Mouse (Mus musculus) forebrain, embryonic 14.5 days (tissue): Measurements from ENCODE around the gene Slc16a9. TPM values are rescaled to one million over a fixed set of nuclear protein-coding genes. Genes with fewer than 3 reads are reported as not detected.

ENCODE experiments used
- ATAC-seq: fragments of 200-750 bp; cut with Nextera tagmentation; 2 replicates; pipeline ENCODE4 v1.8.0; 2017; ENCODE audit warnings: mild to moderate bottlenecking, moderate library complexity
- DNase-seq: peaks from one replicate; pipeline ENCODE4 v3.0.0-alpha.2; 2015; ENCODE audit warnings: low spot score
- H3K27ac ChIP-seq: fragments of 300-500 bp; sonication (generic); 2 replicates; pipeline ENCODE4 v1.5.1; 2014; ENCODE audit warnings: low read depth, mild to moderate bottlenecking, control low read depth, low read length, moderate library complexity
- H3K27me3 ChIP-seq: fragments of 300-500 bp; sonication (generic); replicated peaks from 2 replicates; pipeline ENCODE4 v1.6.1; 2014; ENCODE audit warnings: low read length, control low read depth, mixed read lengths; ENCODE audit not compliant: control insufficient read depth, insufficient read depth
- H3K36me3 ChIP-seq: fragments of 300-500 bp; sonication (generic); 2 replicates; pipeline ENCODE4 v1.6.1; 2014; ENCODE audit warnings: low read length, control low read depth; ENCODE audit not compliant: control insufficient read depth, insufficient read depth
- H3K4me1 ChIP-seq: fragments of 300-500 bp; sonication (generic); 2 replicates; pipeline ENCODE4 v1.6.1; 2014; ENCODE audit warnings: antibody characterized with exemption, low read length, control low read depth; ENCODE audit not compliant: control insufficient read depth, insufficient read depth
- H3K4me2 ChIP-seq: fragments of 300-500 bp; sonication (generic); 2 replicates; pipeline ENCODE4 v1.6.1; 2014; ENCODE audit warnings: mild to moderate bottlenecking, control low read depth, low read length
- H3K4me3 ChIP-seq: fragments of 300-500 bp; sonication (generic); 2 replicates; pipeline ENCODE4 v1.5.1; 2014; ENCODE audit warnings: low read depth, low read length, control low read depth
- H3K9ac ChIP-seq: fragments of 300-500 bp; sonication (generic); 2 replicates; pipeline ENCODE4 v1.6.1; 2014; ENCODE audit warnings: mild to moderate bottlenecking, low read length, control low read depth, moderate library complexity
- H3K9me3 ChIP-seq: fragments of 300-500 bp; sonication (generic); replicated peaks from 2 replicates; pipeline ENCODE4 v1.6.1; 2016; ENCODE audit warnings: low read length, control low read depth, mixed read lengths; ENCODE audit not compliant: control insufficient read depth
- WGBS: fragments of 180-500 bp; shearing (Covaris S2); extraction: QIAGEN DNeasy Blood & Tissue Kit; methylation state at CpG from one replicate; pipeline ENCODE4 v1.1.7; 2014; 5-methylcytosine and 5-hydroxymethylcytosine counted together
- polyA plus RNA-seq: library from polyadenylated mRNA; unstranded; fragments of >200 nt; fragmentation: Nextera tagmentation; extraction: Ambion mirVana; gene quantifications from 2 replicates; pipeline ENCODE4 v1.2.1, GENCODE M21; 2014

Slc16a9 gene
- polyA plus RNA-seq, 1 experiment from 2014 or later = 1.4 TPM

GRCm38 (mm10) chr10:70303203-70303602 lies 58.3 kb downstream of the Slc16a9 start:
- Histone ChIP-seq H3K27me3 (no peaks in the 10 kb centered on the region), H3K9me3 (no peaks in the 10 kb centered on the region), H3K4me2 (no peak overlapping the region), H3K36me3 (no peaks in the 10 kb centered on the region), H3K4me1 (no peaks in the 10 kb centered on the region), H3K4me3 (no peak overlapping the region), H3K9ac (no peak overlapping the region), H3K27ac (no peak overlapping the region)
- no peak for ATAC-seq
- 86% methylated on average over 6 of the region's 6 CpGs for WGBS
- no peak for DNase-seq

GRCm38 (mm10) chr10:70305683-70306082 lies 60.8 kb downstream of the Slc16a9 start:
- no peak overlapping the region for H3K4me3 ChIP-seq
- ATAC-seq = no peak

GRCm38 (mm10) chr10:70309416-70309815 lies 64.5 kb downstream of the Slc16a9 start:
- no peak for DNase-seq
- no peak for ATAC-seq
- H3K9ac ChIP-seq = no peak overlapping the region
- no peaks in the 10 kb centered on the region for H3K9me3 ChIP-seq
- no peak overlapping the region for H3K4me2 ChIP-seq
- WGBS = 95% methylated on average over 8 of the region's 8 CpGs
- no peak overlapping the region for H3K4me3 ChIP-seq
- H3K36me3 ChIP-seq = no peaks in the 10 kb centered on the region
- no peak overlapping the region for H3K27ac ChIP-seq
- H3K4me1 ChIP-seq = no peaks in the 10 kb centered on the region
- no peaks in the 10 kb centered on the region for H3K27me3 ChIP-seq

More at GRCm38 (mm10) chr10:70305683-70306082, 60.8 kb downstream of the Slc16a9 start:
- no peaks in the 10 kb centered on the region for H3K27me3 ChIP-seq
- WGBS = 83% methylated on average over 5 of the region's 5 CpGs
- H3K27ac ChIP-seq = no peak overlapping the region
- H3K36me3 ChIP-seq = no peaks in the 10 kb centered on the region
- no peak for DNase-seq
- no peaks in the 10 kb centered on the region for H3K9me3 ChIP-seq
- H3K4me2 ChIP-seq = no peak overlapping the region
- no peaks in the 10 kb centered on the region for H3K4me1 ChIP-seq
- no peak overlapping the region for H3K9ac ChIP-seq

GRCm38 (mm10) chr10:70310646-70311045 lies 65.7 kb downstream of the Slc16a9 start:
- no peak overlapping the region for H3K27ac ChIP-seq
- WGBS = 86% methylated on average over 5 of the region's 5 CpGs
- no peak for ATAC-seq

GRCm38 (mm10) chr10:70315895-70316294 lies 71.0 kb downstream of the Slc16a9 start:
- no peak for DNase-seq
- no peak overlapping the region for H3K27ac ChIP-seq
- no peaks in the 10 kb centered on the region for H3K27me3 ChIP-seq
- no peak overlapping the region for H3K4me3 ChIP-seq
- H3K9me3 ChIP-seq = no peaks in the 10 kb centered on the region
- H3K4me2 ChIP-seq = no peak overlapping the region
- no peaks in the 10 kb centered on the region for H3K36me3 ChIP-seq
- H3K9ac ChIP-seq = no peak overlapping the region
- WGBS = 95% methylated on average over 6 of the region's 6 CpGs
- H3K4me1 ChIP-seq = no peaks in the 10 kb centered on the region
- ATAC-seq = no peak

More at GRCm38 (mm10) chr10:70310646-70311045, 65.7 kb downstream of the Slc16a9 start:
- H3K4me2 ChIP-seq = no peak overlapping the region
- no peaks in the 10 kb centered on the region for H3K36me3 ChIP-seq
- no peaks in the 10 kb centered on the region for H3K27me3 ChIP-seq
- H3K9me3 ChIP-seq = no peaks in the 10 kb centered on the region
- no peak for DNase-seq
- no peaks in the 10 kb centered on the region for H3K4me1 ChIP-seq
- H3K9ac ChIP-seq = no peak overlapping the region
- H3K4me3 ChIP-seq = no peak overlapping the region

GRCm38 (mm10) chr10:70316856-70317255 lies 72.0 kb downstream of the Slc16a9 start:
- H3K27me3 ChIP-seq = no peaks in the 10 kb centered on the region
- no peak overlapping the region for H3K9ac ChIP-seq
- no peaks in the 10 kb centered on the region for H3K4me1 ChIP-seq
- ATAC-seq (no peak), DNase-seq (no peak)
- H3K27ac ChIP-seq = no peak overlapping the region
- H3K9me3 ChIP-seq = no peaks in the 10 kb centered on the region; the same call in 1 of the 2 replicates
- no peaks in the 10 kb centered on the region for H3K36me3 ChIP-seq
- H3K4me2 ChIP-seq = no peak overlapping the region
- 89% methylated on average over 7 of the region's 7 CpGs for WGBS
- H3K4me3 ChIP-seq = no peak overlapping the region

- no peaks in the 10 kb centered on the region for H3K4me1 ChIP-seq
- WGBS = 74% methylated on average over 13 of the region's 13 CpGs
Observed at GRCm38 (mm10) chr10:70317394-70317965, 72.6 kb downstream of the Slc16a9 start.

GRCm38 (mm10) chr10:70318630-70319029 lies 73.7 kb downstream of the Slc16a9 start:
- H3K9ac ChIP-seq = no peak overlapping the region
- H3K36me3 ChIP-seq = no peaks in the 10 kb centered on the region
- DNase-seq (peak; percentile 90), ATAC-seq (peak; percentile 72)
- H3K4me1 ChIP-seq = no peaks in the 10 kb centered on the region
- H3K4me3 ChIP-seq = no peak overlapping the region
- no peak overlapping the region for H3K4me2 ChIP-seq
- 4% methylated on average over 3 of the region's 3 CpGs for WGBS
- no peak overlapping the region for H3K27ac ChIP-seq
- no peaks in the 10 kb centered on the region for H3K27me3 ChIP-seq
- H3K9me3 ChIP-seq = no peaks in the 10 kb centered on the region; the same call in 1 of the 2 replicates

More at GRCm38 (mm10) chr10:70317394-70317965, 72.6 kb downstream of the Slc16a9 start:
- Histone ChIP-seq H3K4me3 (no peak overlapping the region), H3K27ac (no peak overlapping the region), H3K4me2 (no peak overlapping the region), H3K27me3 (no peaks in the 10 kb centered on the region), H3K9me3 (no peaks in the 10 kb centered on the region; the same call in 1 of the 2 replicates), H3K36me3 (no peaks in the 10 kb centered on the region), H3K9ac (no peak overlapping the region)
- ATAC-seq (no peak), DNase-seq (no peak)

- WGBS = 22% methylated on average over 2 of the region's 2 CpGs
- H3K9me3 ChIP-seq = no peaks in the 10 kb centered on the region; the same call in 1 of the 2 replicates
- no peak for DNase-seq
Observed at GRCm38 (mm10) chr10:70325518-70325917, 80.6 kb downstream of the Slc16a9 start.

More at GRCm38 (mm10) chr10:70325518-70325917, 80.6 kb downstream of the Slc16a9 start:
- Histone ChIP-seq H3K27ac (no peak overlapping the region), H3K36me3 (no peaks in the 10 kb centered on the region), H3K27me3 (no peaks in the 10 kb centered on the region), H3K4me1 (no peaks in the 10 kb centered on the region), H3K9ac (no peak overlapping the region), H3K4me3 (no peak overlapping the region), H3K4me2 (no peak overlapping the region)
- no peak for ATAC-seq
